Mouse (Mus musculus): ENCODE results near the gene Spty2d1. TPM values are rescaled to one million over a fixed set of nuclear protein-coding genes. Genes with fewer than 3 reads are reported as not detected.
"Not testable (repeated sequence)": the region's sequence is repeated elsewhere in the genome, so short reads cannot be mapped to it uniquely, and the experiment has no call there.

The Spty2d1 gene
- polyA plus RNA-seq, 1 experiment from 2014 or later: 14.1 TPM

DNA sequence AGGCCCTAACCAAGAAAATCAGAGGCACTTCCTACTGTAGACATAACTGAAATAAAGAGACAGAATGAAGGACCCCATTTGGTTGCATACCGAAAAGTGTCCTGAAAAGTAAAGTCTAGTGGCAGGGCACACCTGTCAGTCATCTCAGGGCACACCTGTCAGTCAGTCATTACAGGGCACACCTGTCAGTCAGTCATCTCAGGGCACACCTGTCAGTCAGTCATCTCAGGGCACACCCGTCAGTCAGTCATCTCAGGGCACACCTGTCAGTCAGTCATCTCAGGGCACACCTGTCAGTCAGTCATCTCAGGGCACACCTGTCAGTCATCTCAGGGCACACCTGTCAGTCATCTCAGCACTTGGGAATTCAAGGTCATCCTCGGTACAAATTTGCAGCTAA, 18.7 kb upstream of the Spty2d1 start:
- not testable (repeated sequence) for H3K36me3 ChIP-seq (ENCODE audit: control insufficient read depth, insufficient read depth, low read length); H3K4me1 ChIP-seq (ENCODE audit: control insufficient read depth, insufficient read depth, low read length); H3K9me3 ChIP-seq (ENCODE audit: control insufficient read depth, low read length); H3K27me3 ChIP-seq (ENCODE audit: control insufficient read depth, insufficient read depth, low read length); H3K9ac ChIP-seq (ENCODE audit: low read length); ATAC-seq (ENCODE audit: insufficient read depth, low FRiP score, low TSS enrichment); H3K4me3 ChIP-seq (ENCODE audit: low read depth, low read length); H3K27ac ChIP-seq (ENCODE audit: low read depth, low read length); DNase-seq (ENCODE audit: low spot score); H3K4me2 ChIP-seq (ENCODE audit: low read depth)
- WGBS: 87% methylated on average over 3 of the region's 3 CpGs

DNA sequence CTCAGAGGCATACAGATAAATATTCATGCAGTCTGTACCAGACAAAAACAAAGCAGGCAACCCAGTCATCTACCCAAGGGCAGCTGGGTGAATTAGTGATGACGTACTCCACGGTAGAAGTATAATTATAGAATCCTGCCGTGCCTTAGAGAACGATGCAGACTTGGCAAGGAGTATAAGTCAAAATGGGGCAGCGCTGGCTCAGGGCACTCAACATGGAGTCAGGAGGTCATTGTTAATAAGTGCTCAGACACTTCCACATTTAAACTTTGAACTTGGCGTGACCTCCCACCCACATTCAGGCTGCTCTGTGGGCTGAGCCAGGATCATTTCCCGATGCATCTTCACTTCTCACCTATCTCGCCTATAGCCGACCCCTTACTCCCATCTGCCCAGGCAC, 17.2 kb upstream of the Spty2d1 start:
- no peak for ATAC-seq (ENCODE audit: insufficient read depth, low FRiP score, low TSS enrichment)
- 85% methylated on average over 9 of the region's 9 CpGs for whole genome bisulfite sequencing
- H3K36me3 ChIP-seq (ENCODE audit: control insufficient read depth, insufficient read depth, low read length): no peaks in the 10 kb centered on the region
- H3K4me2 ChIP-seq (ENCODE audit: low read depth): no peak overlapping the region
- no peak overlapping the region for H3K9ac ChIP-seq (ENCODE audit: low read length)
- H3K4me3 ChIP-seq (ENCODE audit: low read depth, low read length): no peak overlapping the region
- H3K4me1 ChIP-seq (ENCODE audit: control insufficient read depth, insufficient read depth, low read length): no peaks in the 10 kb centered on the region
- no peaks in the 10 kb centered on the region for H3K9me3 ChIP-seq (ENCODE audit: control insufficient read depth, low read length)
- no peaks in the 10 kb centered on the region for H3K27me3 ChIP-seq (ENCODE audit: control insufficient read depth, insufficient read depth, low read length)
- H3K27ac ChIP-seq (ENCODE audit: low read depth, low read length): no peak overlapping the region
- DNase-seq (ENCODE audit: low spot score): no peak

DNA sequence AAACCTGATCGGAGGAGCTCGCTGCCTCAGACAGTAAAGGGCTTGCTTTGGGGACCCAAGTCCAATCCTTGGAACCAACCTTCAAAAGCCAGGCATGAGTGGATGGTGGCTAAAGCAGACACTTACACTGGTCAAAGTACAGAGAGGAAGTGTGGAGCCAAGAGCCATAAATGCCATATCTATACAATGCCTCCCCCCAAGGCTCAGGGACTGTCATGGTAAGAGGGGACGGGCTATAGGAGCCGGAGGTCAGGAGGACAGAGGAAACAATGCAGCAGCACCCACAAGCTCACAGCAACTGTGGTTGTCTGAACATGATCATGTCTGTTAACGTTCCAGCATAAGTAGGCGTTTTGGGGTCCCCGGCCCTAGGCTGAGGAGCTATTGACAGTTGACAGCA, 16.2 kb upstream of the Spty2d1 start:
- no peaks in the 10 kb centered on the region for H3K27me3 ChIP-seq (ENCODE audit: control insufficient read depth, insufficient read depth, low read length)
- ATAC-seq (ENCODE audit: insufficient read depth, low FRiP score, low TSS enrichment) (no peak), DNase-seq (ENCODE audit: low spot score) (no peak)
- no peaks in the 10 kb centered on the region for H3K9me3 ChIP-seq (ENCODE audit: control insufficient read depth, low read length)
- WGBS: 88% methylated on average over 7 of the region's 7 CpGs
- no peak overlapping the region for H3K4me3 ChIP-seq (ENCODE audit: low read depth, low read length)
- H3K36me3 ChIP-seq (ENCODE audit: control insufficient read depth, insufficient read depth, low read length): no peaks in the 10 kb centered on the region
- H3K4me1 ChIP-seq (ENCODE audit: control insufficient read depth, insufficient read depth, low read length): no peaks in the 10 kb centered on the region
- H3K27ac ChIP-seq (ENCODE audit: low read depth, low read length): no peak overlapping the region
- H3K9ac ChIP-seq (ENCODE audit: low read length): no peak overlapping the region
- no peak overlapping the region for H3K4me2 ChIP-seq (ENCODE audit: low read depth)

DNA sequence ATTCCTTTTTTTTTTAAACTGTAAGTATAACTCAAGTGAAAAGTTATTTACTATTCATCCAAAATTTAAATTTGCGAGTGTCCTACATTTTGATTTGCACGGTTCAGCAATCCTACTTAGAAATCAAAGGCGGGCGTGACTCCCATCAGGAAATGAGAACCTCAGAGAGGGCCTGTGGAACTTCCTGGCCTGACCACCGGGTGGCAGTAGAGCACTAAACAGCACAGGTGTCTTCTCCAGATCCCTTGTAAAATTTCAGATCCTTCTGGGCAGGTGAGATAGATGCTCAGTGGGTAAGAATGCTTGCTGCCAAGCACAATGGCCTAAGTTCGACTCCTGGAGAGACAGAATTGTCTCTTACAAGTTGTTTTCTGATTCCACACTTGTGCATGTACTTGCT, 15.3 kb upstream of the Spty2d1 start:
- H3K36me3 ChIP-seq (ENCODE audit: control insufficient read depth, insufficient read depth, low read length): no peaks in the 10 kb centered on the region
- no peak overlapping the region for H3K27ac ChIP-seq (ENCODE audit: low read depth, low read length)
- no peak overlapping the region for H3K9ac ChIP-seq (ENCODE audit: low read length)
- DNase-seq (ENCODE audit: low spot score) (peak; percentile 77), ATAC-seq (ENCODE audit: insufficient read depth, low FRiP score, low TSS enrichment) (no peak)
- H3K4me1 ChIP-seq (ENCODE audit: control insufficient read depth, insufficient read depth, low read length): no peaks in the 10 kb centered on the region
- no peak overlapping the region for H3K4me3 ChIP-seq (ENCODE audit: low read depth, low read length)
- H3K9me3 ChIP-seq (ENCODE audit: control insufficient read depth, low read length): no peaks in the 10 kb centered on the region
- WGBS: 22% methylated on average over 6 of the region's 6 CpGs
- H3K4me2 ChIP-seq (ENCODE audit: low read depth): no peak overlapping the region
- no peaks in the 10 kb centered on the region for H3K27me3 ChIP-seq (ENCODE audit: control insufficient read depth, insufficient read depth, low read length)

DNA sequence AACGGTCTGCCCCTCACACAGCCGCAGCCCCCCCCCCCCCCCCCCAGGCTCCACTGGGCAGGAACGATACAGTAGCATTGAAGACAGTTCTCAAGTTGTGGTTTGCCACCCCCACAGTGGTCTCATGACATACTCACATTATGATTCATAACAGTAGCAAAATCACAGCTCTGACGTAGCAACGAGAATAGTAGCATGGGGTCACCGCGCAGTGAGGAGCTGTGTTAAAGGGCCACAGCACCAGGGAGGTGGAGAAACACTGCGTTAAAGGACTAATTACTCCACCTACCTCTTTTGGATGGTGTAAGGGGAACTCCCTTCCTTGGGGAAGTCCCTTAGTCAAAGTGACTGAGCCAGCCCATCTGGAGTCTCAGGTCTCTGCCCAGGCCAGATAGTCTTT, 14.3 kb upstream of the Spty2d1 start:
- no peaks in the 10 kb centered on the region for H3K36me3 ChIP-seq (ENCODE audit: control insufficient read depth, insufficient read depth, low read length)
- no peaks in the 10 kb centered on the region for H3K27me3 ChIP-seq (ENCODE audit: control insufficient read depth, insufficient read depth, low read length)
- H3K4me2 ChIP-seq (ENCODE audit: low read depth): no peak overlapping the region
- no peak overlapping the region for H3K27ac ChIP-seq (ENCODE audit: low read depth, low read length)
- no peaks in the 10 kb centered on the region for H3K4me1 ChIP-seq (ENCODE audit: control insufficient read depth, insufficient read depth, low read length)
- no peak overlapping the region for H3K4me3 ChIP-seq (ENCODE audit: low read depth, low read length)
- DNase-seq (ENCODE audit: low spot score) (no peak), ATAC-seq (ENCODE audit: insufficient read depth, low FRiP score, low TSS enrichment) (no peak)
- H3K9me3 ChIP-seq (ENCODE audit: control insufficient read depth, low read length): no peaks in the 10 kb centered on the region
- no peak overlapping the region for H3K9ac ChIP-seq (ENCODE audit: low read length)
- WGBS: 59% methylated on average over 8 of the region's 8 CpGs

DNA sequence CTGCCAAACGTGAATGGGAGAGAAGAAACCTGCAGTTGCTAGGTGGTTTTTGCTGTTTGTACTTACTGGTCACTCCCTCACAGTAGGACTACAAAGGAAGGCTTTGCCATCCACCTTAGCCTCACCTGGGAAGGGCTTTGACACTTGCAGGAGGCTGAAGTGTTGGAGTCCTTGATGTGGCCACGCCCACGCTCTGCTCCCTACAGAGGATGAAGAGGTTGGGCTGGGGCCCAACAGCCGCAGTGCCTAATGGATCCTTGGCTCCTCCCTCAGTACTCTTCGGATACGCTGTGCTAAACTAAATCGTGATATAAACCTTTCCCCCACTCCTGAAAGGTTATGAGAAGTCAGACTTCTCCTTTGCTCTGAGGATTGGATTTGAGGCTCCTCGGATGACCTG, 12.7 kb upstream of the Spty2d1 start:
- Histone ChIP-seq H3K4me3 (ENCODE audit: low read depth, low read length) (no peak overlapping the region), H3K36me3 (ENCODE audit: control insufficient read depth, insufficient read depth, low read length) (no peaks in the 10 kb centered on the region), H3K27ac (ENCODE audit: low read depth, low read length) (no peak overlapping the region), H3K9me3 (ENCODE audit: control insufficient read depth, low read length) (no peaks in the 10 kb centered on the region), H3K27me3 (ENCODE audit: control insufficient read depth, insufficient read depth, low read length) (no peaks in the 10 kb centered on the region), H3K4me2 (ENCODE audit: low read depth) (no peak overlapping the region), H3K9ac (ENCODE audit: low read length) (no peak overlapping the region), H3K4me1 (ENCODE audit: control insufficient read depth, insufficient read depth, low read length) (no peaks in the 10 kb centered on the region)
- DNase-seq (ENCODE audit: low spot score) (no peak), ATAC-seq (ENCODE audit: insufficient read depth, low FRiP score, low TSS enrichment) (no peak)
- 13% methylated on average over 8 of the region's 8 CpGs for WGBS

DNA sequence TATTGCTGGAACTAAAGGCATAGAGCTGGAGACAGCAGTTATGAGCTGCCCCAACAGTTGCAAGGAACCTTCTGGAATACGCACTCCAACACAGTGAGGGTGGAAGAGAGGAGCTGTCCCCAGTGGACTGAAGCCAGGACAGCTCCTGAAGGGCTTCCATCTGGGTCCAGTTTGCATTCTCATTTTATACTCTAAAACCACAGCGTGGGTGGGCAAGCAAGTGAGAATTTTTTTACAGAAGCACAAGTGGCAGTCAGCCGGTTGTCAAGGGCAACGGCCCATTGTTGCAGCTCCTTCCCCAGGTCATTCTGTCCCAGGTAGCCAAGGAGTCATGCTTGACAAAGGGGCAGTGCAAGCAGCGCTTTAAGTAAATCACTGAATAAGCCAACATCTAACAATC, 11.4 kb upstream of the Spty2d1 start:
- ATAC-seq (ENCODE audit: insufficient read depth, low FRiP score, low TSS enrichment) (no peak), DNase-seq (ENCODE audit: low spot score) (no peak)
- no peak overlapping the region for H3K9ac ChIP-seq (ENCODE audit: low read length)
- H3K4me2 ChIP-seq (ENCODE audit: low read depth): no peak overlapping the region
- no peaks in the 10 kb centered on the region for H3K36me3 ChIP-seq (ENCODE audit: control insufficient read depth, insufficient read depth, low read length)
- no peaks in the 10 kb centered on the region; the same call in 1 of the 2 replicates for H3K4me1 ChIP-seq (ENCODE audit: control insufficient read depth, insufficient read depth, low read length)
- H3K27me3 ChIP-seq (ENCODE audit: control insufficient read depth, insufficient read depth, low read length): no peaks in the 10 kb centered on the region
- H3K9me3 ChIP-seq (ENCODE audit: control insufficient read depth, low read length): no peaks in the 10 kb centered on the region
- H3K27ac ChIP-seq (ENCODE audit: low read depth, low read length): no peak overlapping the region
- no peak overlapping the region for H3K4me3 ChIP-seq (ENCODE audit: low read depth, low read length)
- WGBS: 70% methylated on average over 5 of the region's 5 CpGs

DNA sequence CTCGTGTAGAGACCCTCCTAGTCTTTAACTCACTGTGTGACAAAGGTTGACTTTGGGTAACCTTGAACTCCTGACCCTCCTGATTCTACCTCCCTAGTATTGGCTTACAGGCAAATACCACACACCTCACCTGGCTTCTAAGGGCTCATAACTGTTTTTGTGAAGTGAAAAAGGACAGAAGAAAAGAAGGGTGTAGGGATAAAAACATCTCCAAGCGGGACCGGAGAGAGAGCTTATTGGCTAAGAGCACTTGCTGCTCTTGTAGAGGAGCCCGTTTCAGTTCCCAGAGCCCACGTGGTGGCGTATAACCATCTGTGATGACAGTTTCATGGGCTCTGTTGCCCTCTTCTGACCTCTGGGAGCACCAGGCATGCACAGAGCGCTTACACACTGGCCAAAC, 8.9 kb upstream of the Spty2d1 start:
- ATAC-seq (ENCODE audit: insufficient read depth, low FRiP score, low TSS enrichment): no peak
- H3K9ac ChIP-seq (ENCODE audit: low read length): no peak overlapping the region

DNA sequence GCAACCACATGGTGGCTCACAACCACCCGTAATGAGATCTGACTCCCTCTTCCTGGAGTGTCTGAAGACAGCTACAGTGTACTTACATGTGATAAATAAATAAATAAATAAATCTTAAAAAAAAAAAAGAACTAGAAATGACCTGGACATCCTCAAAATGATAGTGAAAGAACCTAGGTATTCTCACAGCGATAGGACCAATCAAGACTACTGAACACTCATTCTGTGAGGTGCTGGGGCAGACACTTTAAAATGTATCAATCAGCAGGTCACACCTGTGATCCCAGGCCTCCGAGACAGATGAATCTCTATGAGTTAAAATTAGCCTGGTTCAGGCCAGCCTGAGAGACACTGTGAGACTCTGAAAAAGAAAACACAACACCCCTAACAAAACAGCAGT, 8.4 kb upstream of the Spty2d1 start:
- no peaks in the 10 kb centered on the region; the same call in 1 of the 2 replicates for H3K4me1 ChIP-seq (ENCODE audit: control insufficient read depth, insufficient read depth, low read length)
- no peaks in the 10 kb centered on the region for H3K27me3 ChIP-seq (ENCODE audit: control insufficient read depth, insufficient read depth, low read length)
- WGBS: 76% methylated on average over 3 of the region's 3 CpGs
- H3K4me2 ChIP-seq (ENCODE audit: low read depth): no peak overlapping the region
- no peaks in the 10 kb centered on the region for H3K9me3 ChIP-seq (ENCODE audit: control insufficient read depth, low read length)
- no peaks in the 10 kb centered on the region for H3K36me3 ChIP-seq (ENCODE audit: control insufficient read depth, insufficient read depth, low read length)
- ATAC-seq (ENCODE audit: insufficient read depth, low FRiP score, low TSS enrichment) (no peak), DNase-seq (ENCODE audit: low spot score) (no peak)
- H3K27ac ChIP-seq (ENCODE audit: low read depth, low read length): no peak overlapping the region
- H3K9ac ChIP-seq (ENCODE audit: low read length): no peak overlapping the region
- no peak overlapping the region for H3K4me3 ChIP-seq (ENCODE audit: low read depth, low read length)

More for the DNA sequence above, 8.9 kb upstream of the Spty2d1 start:
- H3K4me2 ChIP-seq (ENCODE audit: low read depth): no peak overlapping the region
- no peaks in the 10 kb centered on the region for H3K27me3 ChIP-seq (ENCODE audit: control insufficient read depth, insufficient read depth, low read length)
- no peaks in the 10 kb centered on the region for H3K36me3 ChIP-seq (ENCODE audit: control insufficient read depth, insufficient read depth, low read length)
- no peak overlapping the region for H3K27ac ChIP-seq (ENCODE audit: low read depth, low read length)
- no peak overlapping the region for H3K4me3 ChIP-seq (ENCODE audit: low read depth, low read length)
- H3K9me3 ChIP-seq (ENCODE audit: control insufficient read depth, low read length): no peaks in the 10 kb centered on the region
- no peak for DNase-seq (ENCODE audit: low spot score)
- WGBS: 71% methylated on average over 7 of the region's 7 CpGs
- no peaks in the 10 kb centered on the region; the same call in 1 of the 2 replicates for H3K4me1 ChIP-seq (ENCODE audit: control insufficient read depth, insufficient read depth, low read length)

Measured in neural tube, embryonic 11.5 days (tissue).